Mouse (Mus musculus) olfactory bulb, adult 2 months (tissue): ENCODE data around the gene Parp8. TPM values are rescaled to one million over a fixed set of nuclear protein-coding genes. Genes with fewer than 3 reads are reported as not detected.

Experiments used
- H3K27ac ChIP-seq: fragments of 200-500 bp; 2 replicates; pipeline ENCODE4 v1.5.1; 2012; ENCODE audit warnings: low read depth, low read length; ENCODE audit not compliant: insufficient read depth
- H3K4me1 ChIP-seq: fragments of 200-500 bp; 2 replicates; pipeline ENCODE4 v1.6.1; 2012; ENCODE audit warnings: low read length; ENCODE audit not compliant: control insufficient read depth, insufficient read depth
- H3K4me3 ChIP-seq: fragments of 200-500 bp; 2 replicates; pipeline ENCODE4 v1.5.1; 2012; ENCODE audit warnings: mild to moderate bottlenecking, low read depth, low read length, moderate library complexity; ENCODE audit not compliant: insufficient read depth
- CTCF ChIP-seq: fragments of 200-500 bp; IDR thresholded peaks from 2 replicates; pipeline ENCODE4 v1.5.1; 2012; ENCODE audit warnings: low read depth, mild to moderate bottlenecking, low read length, moderate library complexity; ENCODE audit not compliant: insufficient read depth
- POLR2A ChIP-seq: fragments of 200-500 bp; IDR thresholded peaks from 2 replicates; pipeline ENCODE4 v1.6.1; 2012; ENCODE audit warnings: mild to moderate bottlenecking, low read depth, low read length, moderate library complexity; ENCODE audit not compliant: insufficient read depth
- WGBS: fragments of 180-500 bp; shearing (Covaris S2); methylation state at CpG from one replicate; pipeline ENCODE4 v1.1.7; 2018; 5-methylcytosine and 5-hydroxymethylcytosine counted together
- polyA plus RNA-seq: library from polyadenylated mRNA; stranded (reverse); fragments of >200 nt; gene quantifications from 2 replicates; pipeline ENCODE4 v1.2.4, GENCODE M21; 2012; ENCODE audit warnings: low replicate concordance; ENCODE audit not compliant: missing spikeins, insufficient read depth, insufficient read length

Parp8 gene
- polyA plus RNA-seq, 1 experiment = not detected

GRCm38 (mm10) chr13:116903394-116903793, 121.9 kb downstream of the Parp8 start:
- Histone ChIP-seq H3K27ac (no peak overlapping the region), H3K4me3 (no peak overlapping the region), H3K4me1 (no peaks in the 10 kb centered on the region)
- WGBS = 76% methylated on average over 5 of the region's 5 CpGs
- TF ChIP-seq POLR2A (no peak), CTCF (no peak)

- H3K4me3 ChIP-seq = no peak overlapping the region
- H3K4me1 ChIP-seq = no peaks in the 10 kb centered on the region
- no peak overlapping the region for H3K27ac ChIP-seq
- WGBS = 95% methylated on average over 5 of the region's 5 CpGs
- TF ChIP-seq CTCF = no peak
- no peak for TF ChIP-seq POLR2A
These were observed 126.9 kb downstream of the Parp8 start for GRCm38 (mm10) chr13:116898395-116898794.

- H3K4me1 ChIP-seq = no peaks in the 10 kb centered on the region
- no peak overlapping the region for H3K4me3 ChIP-seq
- H3K27ac ChIP-seq = no peak overlapping the region
- TF ChIP-seq POLR2A = no peak
- TF ChIP-seq CTCF = no peak
- 94% methylated on average over 1 of the region's 1 CpGs for WGBS
These were observed 127.6 kb downstream of the Parp8 start for GRCm38 (mm10) chr13:116897711-116898110.

- no peak overlapping the region for H3K27ac ChIP-seq
- TF ChIP-seq POLR2A (no peak), CTCF (no peak)
- H3K4me1 ChIP-seq = no peaks in the 10 kb centered on the region
- 96% methylated on average over 9 of the region's 9 CpGs for WGBS
- H3K4me3 ChIP-seq = no peak overlapping the region
These were observed 140.9 kb downstream of the Parp8 start for GRCm38 (mm10) chr13:116884422-116884942.

- no peak for TF ChIP-seq POLR2A
- no peak for TF ChIP-seq CTCF
- WGBS = 88% methylated on average over 7 of the region's 7 CpGs
- Histone ChIP-seq H3K4me1 (no peaks in the 10 kb centered on the region), H3K4me3 (no peak overlapping the region), H3K27ac (no peak overlapping the region)
These were observed 143.1 kb downstream of the Parp8 start for GRCm38 (mm10) chr13:116882226-116882625.

- Histone ChIP-seq H3K4me1 (no peaks in the 10 kb centered on the region), H3K27ac (no peak overlapping the region), H3K4me3 (no peak overlapping the region)
- WGBS = 72% methylated on average over 10 of the region's 10 CpGs
- TF ChIP-seq CTCF (no peak), POLR2A (no peak)
These were observed 145.7 kb downstream of the Parp8 start for GRCm38 (mm10) chr13:116879580-116880192.

GRCm38 (mm10) chr13:116870221-116870620, 155.1 kb downstream of the Parp8 start:
- TF ChIP-seq POLR2A (no peak), CTCF (no peak)
- no peaks in the 10 kb centered on the region for H3K4me1 ChIP-seq
- no peak overlapping the region for H3K4me3 ChIP-seq
- 84% methylated on average over 1 of the region's 1 CpGs for WGBS
- H3K27ac ChIP-seq = no peak overlapping the region

GRCm38 (mm10) chr13:116843937-116844336, 181.4 kb downstream of the Parp8 start:
- Histone ChIP-seq H3K4me1 (no peaks in the 10 kb centered on the region), H3K4me3 (no peak overlapping the region)
- 88% methylated on average over 5 of the region's 5 CpGs for WGBS

GRCm38 (mm10) chr13:116830984-116831383, 194.4 kb downstream of the Parp8 start:
- H3K4me3 ChIP-seq = no peak overlapping the region
- H3K4me1 ChIP-seq = no peaks in the 10 kb centered on the region
- no peak overlapping the region for H3K27ac ChIP-seq
- TF ChIP-seq POLR2A (no peak), CTCF (no peak)

More at GRCm38 (mm10) chr13:116843937-116844336, 181.4 kb downstream of the Parp8 start:
- TF ChIP-seq POLR2A = no peak
- TF ChIP-seq CTCF = no peak
- no peak overlapping the region for H3K27ac ChIP-seq
